Mouse (Mus musculus) lung, adult 2 months (tissue): ENCODE data around the gene Peli1.
"Not testable (repeated sequence)": the region's sequence is repeated elsewhere in the genome, so short reads cannot be mapped to it uniquely, and the experiment has no call there.

Experiments used
- CTCF ChIP-seq: fragments of 200-500 bp; IDR thresholded peaks from 2 replicates; pipeline ENCODE4 v1.5.1; 2011; ENCODE audit warnings: mild to moderate bottlenecking, low read length, control low read depth; ENCODE audit not compliant: insufficient read depth
- POLR2A ChIP-seq: fragments of 200-500 bp; IDR thresholded peaks from 2 replicates; pipeline ENCODE4 v1.6.1; 2011; ENCODE audit warnings: low read depth, mild to moderate bottlenecking, control low read depth, low read length, borderline replicate concordance; ENCODE audit errors: extremely low read depth

DNA sequence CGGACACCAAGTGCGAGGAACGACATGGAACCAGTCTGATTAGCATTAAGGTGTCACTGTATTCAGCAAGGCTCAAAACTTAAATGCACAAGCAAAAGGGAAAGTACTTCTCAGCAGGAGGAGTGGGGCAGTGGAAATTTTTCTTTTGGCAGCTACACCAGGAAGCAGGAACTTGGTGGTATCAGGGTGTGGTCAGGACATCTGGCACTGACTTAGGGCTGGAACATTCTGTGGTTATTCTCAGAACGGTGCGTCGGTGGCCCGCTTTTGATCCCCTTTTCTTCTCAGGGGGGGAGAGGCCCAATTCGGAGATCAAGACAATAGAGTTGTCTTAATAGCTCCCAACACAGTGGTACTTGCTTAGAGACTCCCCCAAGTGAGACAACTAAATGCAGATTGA lies 100.7 kb downstream of the Peli1 start:
- not testable (repeated sequence) for TF ChIP-seq CTCF, POLR2A
